Mouse (Mus musculus) cerebellum, adult (tissue): ENCODE results near the gene Fmod.

Experiments used
- ATAC-seq: cut with Nextera tagmentation; 2 replicates; pipeline ENCODE4 v1.9.2; 2017; ENCODE audit warnings: mild to moderate bottlenecking, moderate library complexity, mixed read lengths; ENCODE audit not compliant: insufficient number of reproducible peaks, low FRiP score, low TSS enrichment

The Fmod gene

DNA sequence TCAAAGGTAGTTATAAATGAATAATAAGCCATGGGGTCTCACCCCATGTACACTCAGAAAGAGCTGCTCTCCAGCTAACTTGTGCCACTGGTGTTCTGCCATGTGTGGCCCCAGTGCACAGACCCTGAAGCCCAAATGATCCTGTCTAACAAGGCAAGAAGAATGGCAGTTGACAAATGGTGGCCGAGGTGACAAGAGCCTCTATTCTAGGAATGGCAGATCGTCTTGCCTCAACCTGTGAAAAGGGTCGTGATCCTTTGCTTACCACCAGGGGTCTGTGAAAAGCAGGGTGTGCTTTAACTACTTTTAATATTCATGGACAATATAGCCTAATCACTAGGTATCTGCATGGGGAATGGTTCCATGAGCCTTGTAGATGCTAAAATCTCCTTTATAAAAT, 37.1 kb downstream of the Fmod start:
- no peak for ATAC-seq

DNA sequence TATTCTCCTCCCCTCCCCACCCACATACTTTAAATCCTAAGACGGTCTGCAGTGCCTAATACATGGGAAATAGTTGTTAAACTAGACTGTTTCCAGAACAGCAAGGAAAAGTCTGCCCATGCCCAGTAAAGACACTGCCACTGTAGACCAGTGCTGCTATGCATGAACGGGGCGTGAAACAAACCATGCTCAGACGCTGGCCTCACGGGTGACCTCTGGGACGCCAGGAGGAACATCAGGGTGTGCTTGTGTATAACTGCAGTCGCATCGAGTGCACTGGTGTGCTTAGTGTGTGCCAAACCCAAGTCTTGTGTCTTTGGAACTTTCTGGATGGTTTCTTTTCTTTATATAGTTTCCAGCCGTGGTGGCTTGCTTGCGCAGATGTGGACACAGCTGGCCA, 37.6 kb downstream of the Fmod start:
- ATAC-seq = no peak

DNA sequence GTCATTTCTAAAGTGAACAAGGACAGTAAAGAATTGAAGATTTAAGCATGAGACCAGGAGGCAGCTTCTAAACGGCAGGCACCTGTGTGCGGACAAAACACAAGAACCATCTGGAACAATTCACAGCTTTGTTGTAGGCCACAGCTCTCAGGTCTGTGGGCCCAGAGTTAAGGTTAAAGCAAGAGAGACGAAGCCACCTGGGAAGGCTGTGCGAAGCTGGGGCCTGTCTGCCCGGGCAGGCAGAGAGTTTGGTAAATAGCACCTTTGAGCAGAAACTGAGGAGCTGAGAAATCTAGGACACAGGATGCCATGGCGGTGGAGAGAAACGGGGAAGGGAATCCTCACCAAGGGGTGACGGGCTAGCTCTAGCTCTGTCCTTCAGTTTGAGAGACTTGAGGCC, 38.5 kb downstream of the Fmod start:
- ATAC-seq = no peak

DNA sequence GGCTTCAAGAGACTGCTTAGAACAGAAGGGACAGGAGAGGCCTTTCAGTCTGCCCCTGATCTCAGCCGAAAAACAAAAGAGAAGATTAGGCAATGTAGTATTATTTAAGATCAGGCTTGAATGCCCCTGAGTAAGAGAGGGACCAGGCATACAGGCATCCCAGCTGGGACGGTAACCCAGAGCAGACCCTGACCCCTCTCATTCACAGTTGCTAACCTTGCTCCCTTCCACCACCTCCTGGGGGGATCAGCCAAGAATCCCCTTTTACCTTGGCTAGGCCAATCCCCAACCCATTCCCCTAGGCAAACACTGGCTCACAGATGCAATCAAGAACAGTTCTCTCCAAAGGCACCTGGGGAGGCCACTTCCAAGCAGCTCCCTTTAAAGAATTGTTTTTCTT, 39.7 kb downstream of the Fmod start:
- no peak for ATAC-seq

DNA sequence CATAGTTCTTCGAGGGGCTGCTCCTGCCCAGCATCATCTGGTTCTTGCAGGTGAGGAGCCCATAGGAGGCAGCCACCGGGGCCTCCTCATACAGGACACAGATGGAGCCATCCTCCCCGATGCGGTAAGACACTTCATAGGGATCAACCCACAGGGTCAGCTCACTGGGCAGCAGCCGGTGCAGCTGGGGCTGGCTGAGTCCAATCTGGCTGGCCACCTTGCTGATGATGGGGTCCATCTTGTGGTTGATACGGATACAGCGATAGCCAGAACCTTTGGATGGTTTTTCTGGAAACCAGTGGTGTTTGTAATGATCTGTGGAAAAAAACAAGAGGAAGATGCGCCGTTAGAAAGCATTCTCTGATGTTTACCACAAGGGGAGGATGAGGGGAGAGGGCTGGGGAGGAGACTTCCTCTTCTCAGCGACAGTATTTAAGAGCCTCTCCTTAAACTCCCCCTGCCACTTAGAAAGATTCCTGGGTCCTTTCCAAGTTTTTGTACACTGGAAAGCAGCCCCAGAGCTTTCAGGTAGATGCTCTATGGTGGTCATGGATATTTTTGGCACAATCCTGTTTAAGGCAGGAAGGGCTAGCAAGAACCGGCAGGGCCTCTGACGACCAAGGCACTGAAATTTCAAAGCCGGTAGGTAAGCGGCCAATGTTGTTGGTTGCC, 40.5 kb downstream of the Fmod start:
- no peak for ATAC-seq

DNA sequence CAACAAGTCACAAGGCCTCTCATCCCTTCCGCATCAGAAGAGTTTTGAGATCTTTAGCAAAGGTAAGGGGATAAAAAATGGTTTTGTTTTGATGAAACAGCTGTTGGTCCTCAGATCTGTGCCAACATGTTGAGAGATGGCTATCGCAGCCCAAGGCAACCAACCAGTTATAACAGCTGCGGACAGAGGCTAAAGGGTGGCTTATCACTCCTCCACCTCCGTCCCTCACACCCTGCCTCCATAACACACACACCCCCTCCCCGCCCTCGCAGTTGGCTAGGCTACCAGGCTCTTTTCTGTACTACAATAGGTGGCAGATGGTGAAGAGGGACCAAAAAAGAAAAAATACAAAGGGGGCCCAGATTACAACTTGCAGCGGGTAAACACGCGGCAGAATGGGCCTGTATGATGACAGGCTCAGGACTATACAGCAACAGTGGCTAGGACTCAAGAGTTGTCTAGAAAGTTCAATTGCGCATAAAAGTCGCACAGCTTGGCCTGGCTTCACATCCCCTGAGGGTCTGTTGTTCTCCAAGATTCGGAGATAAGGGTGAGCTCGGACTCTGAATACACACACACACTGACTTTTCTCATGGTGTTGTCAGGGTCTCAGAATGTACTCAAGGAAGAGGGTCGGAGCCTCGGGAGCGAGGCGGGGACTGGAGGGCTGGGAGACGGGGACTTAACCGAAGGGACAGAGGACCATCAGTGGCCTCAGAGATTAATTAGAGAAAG, 41.2 kb downstream of the Fmod start:
- ATAC-seq = no peak; the same call in 1 of the 2 replicates

DNA sequence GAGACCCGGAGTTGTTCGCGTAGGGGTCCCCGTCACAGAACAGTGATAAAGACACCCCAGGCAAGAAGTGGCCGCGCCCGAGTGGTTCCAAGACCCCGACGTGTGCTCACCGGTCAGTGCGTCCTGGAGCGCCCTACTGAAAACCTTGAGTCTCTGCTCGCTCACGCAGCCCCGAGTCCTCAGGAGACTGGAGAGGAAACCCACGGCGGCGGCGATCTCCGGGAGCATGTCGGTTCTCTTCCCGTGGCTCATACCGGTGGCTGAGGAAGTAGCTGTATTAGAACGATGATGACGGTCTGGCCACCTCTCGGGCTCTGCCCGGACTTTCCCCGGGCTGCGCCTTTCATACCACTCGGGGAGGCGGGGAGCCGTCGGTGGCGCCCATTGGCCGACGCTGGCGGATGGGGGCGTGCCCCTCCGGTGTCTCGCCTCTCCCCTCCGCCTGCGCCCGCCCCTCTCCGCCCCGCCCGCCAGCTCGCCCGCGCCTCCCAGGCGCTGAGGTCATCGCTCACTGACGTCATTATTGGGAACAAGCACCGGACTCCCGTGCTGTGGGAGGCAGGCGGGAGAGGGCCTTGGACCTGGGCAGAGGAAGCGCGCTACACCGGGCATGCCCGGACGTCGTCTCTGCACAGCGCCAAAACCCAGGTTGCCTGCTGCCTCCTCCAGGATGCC, 41.9 kb downstream of the Fmod start, which contains the start of gene Btg2:
Gene Btg2, minus strand, starts transcription at position 319 of the 675 bp plus-strand sequence.
- ATAC-seq = peak; percentile 87

DNA sequence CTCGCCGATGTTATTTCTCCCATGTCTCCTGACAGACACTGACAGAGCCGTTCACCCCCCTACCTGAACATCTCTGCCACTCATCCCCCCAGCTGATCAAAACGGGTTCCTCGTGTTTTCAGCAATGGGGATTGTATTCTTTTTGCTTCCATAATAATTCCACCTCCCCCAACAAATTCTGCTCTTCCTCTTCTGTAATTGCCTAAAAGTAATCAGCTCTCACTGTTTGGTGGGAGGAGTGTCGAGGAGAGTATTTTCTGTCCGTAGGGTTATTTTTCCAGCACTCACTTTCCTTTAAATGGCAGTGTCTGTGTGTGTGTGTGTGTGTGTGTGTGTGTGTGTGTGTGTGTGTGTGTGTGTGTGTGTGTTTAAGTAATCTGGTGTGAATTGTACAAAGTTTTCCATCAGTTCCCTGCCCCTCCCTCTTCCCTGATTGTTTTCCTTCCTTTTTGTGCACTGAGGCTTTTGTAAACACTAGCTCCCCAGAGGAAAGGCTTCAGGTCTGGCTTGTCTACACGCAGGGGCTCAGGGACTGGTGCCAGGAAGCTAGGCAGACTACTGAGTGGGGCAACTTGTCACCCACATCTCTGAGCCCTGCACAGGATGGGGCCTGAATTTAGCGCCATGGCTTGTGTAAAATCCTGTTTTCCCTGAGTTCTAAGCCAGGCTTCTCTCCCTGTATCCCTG, 42.6 kb downstream of the Fmod start:
- no peak for ATAC-seq

DNA sequence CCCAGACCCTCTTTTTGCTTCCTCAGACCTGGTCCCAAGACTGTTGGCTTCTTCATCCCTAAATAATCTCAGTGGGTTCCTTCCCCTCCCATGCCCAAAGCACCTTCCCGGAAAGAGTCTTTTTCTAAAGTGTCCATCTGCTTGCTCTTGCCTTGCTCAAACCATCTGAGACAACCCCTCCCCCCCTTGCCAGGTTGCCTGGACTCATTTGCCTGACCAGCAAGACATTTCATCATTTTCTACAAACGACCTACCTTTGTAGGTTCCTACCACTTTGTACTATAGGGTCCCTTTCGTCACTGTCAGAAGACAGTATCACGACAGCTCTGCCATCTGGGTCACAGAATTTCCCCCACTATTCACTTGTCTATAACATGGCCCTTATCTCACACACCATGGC, 43.4 kb downstream of the Fmod start:
- ATAC-seq = no peak

DNA sequence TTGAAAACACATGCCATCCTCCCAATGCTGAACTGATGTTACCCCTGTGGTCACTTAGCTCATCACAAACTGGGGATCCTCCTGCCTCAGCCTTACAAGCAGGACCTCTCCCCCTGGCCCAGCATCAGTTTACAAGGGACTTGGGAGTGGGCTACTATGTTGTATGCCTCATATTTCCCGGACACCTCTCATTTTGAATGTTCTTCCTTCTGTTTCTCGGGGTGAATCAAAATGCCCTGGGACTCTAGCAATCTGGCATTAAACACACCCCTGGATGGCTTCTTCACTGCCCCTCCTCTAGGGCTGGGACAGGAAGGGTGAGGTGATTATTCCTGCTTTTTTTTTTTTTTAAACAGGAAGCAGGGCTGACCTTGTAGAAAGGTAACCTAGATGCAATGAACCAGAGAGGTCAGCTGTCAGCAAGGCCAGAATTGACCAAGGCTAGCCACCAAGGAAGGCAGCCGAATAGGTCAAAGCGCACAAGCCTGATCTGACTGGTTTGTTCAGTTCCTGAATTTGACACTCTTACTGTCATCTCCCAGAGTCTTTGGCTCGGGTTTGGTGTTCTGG, 43.9 kb downstream of the Fmod start:
- no peak for ATAC-seq

DNA sequence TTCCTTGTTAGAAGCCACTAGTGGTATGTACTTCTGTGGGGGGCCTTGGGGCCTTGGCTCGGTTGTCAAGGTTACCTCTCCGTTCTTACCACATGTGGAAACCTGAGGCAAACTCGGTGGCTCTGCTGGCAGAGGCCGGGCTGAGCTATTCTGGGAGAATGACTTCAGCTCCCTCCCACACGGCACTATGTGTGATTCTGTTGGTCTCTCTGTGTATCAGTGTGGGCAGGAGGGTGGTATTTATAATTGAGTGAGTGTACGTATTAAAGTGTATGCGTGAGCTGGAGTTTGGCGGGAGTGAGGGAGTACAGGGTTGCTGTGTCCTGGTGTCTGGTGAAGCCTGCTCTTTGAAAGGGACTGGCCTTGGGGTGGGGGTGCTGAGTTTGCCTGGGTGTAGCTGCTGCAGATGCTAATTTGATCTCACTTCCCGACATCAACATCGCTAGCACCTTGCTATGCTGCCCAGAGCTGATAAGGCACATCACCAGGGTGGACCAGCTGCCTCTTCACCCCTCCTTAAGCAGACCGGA, 46.0 kb downstream of the Fmod start:
- no peak for ATAC-seq

DNA sequence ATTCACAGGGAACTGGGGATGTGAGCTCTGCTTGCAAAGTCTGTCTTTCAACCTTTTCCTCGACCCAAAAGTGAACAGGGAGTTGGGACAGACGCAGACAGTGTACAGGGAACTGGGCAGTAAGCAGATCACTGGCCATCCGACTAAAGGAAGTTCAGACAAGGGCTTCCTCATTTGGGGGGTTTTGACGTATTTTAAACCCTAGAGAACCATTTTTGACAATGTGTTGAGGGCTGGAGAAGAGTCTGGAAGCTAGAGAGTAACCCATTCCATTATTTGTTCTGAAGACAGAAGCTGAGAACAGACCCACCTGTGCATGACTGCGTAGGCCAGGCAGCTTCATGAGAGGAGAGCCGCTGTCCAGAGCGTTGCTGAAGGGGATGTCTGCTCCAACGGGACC, 46.6 kb downstream of the Fmod start:
- ATAC-seq = no peak

DNA sequence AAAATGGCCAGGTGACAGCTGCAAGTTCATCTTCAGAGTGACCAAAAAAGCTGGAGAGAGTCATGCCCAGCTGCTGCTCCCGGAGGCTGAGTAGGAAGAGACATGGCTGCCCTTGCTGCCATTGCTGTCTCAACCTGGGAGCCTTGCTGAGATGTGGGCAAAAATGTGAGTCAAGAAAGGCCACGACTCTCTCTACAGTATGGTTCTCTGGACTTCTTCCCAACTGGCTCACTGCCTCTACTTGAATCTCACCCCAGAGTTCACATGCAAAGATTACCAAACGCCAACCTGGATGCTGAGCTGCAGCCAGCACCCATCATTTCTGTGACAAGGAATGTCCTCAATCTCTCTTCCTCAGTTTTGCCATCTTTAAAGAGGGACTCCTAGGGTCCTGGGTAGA, 47.1 kb downstream of the Fmod start:
- ATAC-seq = no peak

DNA sequence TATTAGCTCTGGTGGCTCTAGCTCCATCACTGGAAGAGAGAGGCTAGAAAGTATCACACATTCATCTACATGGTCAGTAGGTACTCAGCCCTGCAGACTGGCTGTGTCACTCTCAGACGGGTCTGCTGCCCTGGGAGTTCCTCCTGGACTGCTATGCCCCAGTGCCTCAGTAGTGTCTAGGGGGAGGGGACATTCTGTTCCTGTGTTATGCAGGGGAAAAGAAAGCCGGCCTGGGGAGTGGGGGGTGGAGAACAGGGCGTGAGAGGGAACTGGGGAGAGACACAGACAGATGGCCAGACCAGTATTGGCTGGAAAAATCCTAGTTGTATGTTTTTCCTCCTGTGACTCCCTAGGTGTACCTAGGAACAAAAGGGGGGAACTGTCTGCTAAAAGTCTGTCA, 49.0 kb downstream of the Fmod start:
- ATAC-seq = no peak

DNA sequence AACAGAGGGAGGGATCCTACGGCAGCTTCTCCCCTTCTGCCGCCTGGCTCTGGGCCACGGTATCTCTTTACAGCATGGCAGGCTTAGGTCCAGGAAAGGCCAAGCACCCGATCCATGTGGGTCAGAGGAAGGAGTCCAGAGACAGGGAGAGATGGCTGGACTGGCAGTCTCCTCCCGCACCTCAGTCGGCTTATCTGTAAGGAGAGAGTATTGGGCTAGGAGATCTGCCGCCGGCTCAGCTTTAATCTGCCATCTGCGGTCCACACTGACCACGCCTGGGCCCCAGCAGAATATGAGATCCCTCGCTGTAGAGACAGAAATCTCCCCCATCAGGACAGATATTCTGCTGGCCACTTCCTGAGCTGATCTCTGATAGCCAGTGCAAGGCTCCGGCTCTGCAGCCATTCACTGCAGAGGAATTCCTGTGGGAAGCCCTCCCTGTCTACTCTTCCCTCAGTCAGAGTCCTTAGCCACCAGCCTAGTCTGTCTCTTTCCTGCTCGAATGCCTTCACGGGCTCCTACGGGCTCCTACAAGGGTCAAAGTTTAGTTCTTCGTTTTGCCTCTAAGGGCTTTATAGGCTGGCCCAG, 49.9 kb downstream of the Fmod start:
- ATAC-seq = peak; percentile 49; the same call in 1 of the 2 replicates

DNA sequence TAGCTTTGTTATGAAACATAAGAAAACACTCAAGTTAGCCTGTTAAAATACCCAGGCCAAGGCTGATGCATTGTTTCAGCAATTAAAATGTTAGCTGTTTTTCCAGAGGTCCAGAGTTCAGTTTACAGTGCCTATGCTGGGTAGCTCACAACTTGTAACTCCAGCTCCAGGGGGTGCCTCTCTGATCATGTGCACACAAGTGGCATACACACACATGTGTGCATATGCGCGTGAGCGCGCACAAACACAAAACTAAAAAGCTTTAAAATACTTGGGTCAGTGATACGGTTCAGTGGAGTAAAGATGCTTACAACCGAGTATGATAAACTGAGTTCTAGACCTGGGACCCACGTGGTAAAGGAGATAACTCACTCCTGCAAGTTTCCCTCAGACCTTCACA, 52.0 kb downstream of the Fmod start:
- ATAC-seq = no peak

DNA sequence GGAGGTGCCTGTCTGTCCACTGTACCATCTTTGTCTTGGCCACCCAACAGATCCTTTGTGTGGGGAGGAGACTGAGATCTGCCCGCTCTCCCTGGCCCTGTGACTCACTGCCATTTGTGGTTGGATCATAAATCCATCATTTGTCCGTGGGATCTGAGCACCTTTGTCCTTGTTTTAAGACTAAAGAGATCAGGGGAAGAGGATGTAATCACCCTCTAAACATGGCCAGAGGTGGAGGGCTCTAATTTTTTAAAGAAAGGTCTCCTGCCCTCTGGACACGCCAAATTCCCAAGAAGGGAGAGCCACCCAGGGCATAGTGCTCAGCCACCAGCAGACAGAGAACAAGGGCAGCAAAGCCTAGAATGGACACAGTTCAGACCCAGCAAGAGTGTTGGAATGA, 54.8 kb downstream of the Fmod start:
- no peak for ATAC-seq

DNA sequence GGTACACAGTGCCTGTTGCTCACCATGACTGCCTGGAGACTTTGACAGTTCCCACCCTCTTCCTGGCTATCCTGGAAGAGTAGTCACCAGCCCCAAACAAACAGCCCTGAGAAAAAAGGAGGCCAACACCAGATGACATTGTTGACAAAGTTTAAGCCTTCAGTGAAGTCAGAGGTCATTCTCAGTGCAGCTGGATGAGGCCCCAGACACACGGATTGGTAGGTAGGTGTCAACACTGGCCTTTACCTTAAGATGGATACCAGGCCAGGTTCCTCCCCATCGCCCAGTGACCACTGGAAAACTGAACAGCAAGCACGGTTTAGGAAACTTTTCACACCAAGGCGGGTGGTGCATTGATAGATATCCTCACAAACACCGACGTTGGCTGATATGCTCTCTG, 55.3 kb downstream of the Fmod start:
- no peak for ATAC-seq

DNA sequence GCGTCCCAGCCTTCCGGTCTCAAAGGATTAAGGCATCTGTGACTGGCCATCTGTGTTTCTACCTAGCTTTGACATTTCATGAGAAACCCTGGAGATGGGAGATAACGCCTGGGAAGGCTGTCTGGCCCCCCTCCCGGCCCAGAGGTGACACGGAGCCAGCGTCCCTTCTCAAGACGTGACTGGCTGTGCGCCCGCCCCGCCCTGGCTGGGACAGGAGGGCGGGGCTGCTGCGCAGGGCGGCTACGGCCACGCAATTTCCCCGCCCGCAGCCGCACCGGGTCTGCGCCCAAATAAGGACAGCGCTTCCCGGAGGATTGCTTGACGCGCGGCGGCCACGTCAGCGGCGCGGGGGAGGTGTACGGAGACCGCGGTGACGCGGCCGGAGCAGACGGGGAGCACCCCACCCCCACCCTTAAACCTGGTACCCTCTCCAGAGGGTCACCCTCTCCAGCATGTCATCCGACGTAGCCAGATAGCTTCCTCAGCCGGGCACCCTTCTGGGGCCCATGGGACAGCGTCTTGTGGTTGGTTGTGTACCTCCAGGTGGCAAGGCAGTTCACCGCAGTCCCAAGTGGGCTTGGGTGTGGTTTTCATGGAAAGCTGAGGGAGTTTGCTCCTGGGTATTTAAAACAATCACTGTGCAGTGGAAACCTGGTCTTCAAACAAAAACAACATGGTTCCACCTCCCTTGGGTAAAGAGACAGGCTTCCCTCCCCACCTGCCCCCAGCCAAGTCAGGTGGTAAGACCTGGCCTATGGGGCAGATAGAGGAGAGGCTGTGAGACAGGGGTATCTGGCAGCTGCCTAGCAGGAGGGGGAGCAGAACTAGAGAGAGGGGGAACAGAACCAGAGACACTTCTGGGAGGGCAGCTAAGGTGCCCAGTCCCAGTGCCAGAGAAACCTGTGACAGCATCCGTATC, 56.1 kb downstream of the Fmod start:
- peak; percentile 81 for ATAC-seq
